Mouse (Mus musculus): ENCODE measurements around the gene Klhl9.

- no peak for TF ChIP-seq SIN3A (IDR thresholded peaks at IDR 0.05; ENCODE audit: low read length)
- no peak for TF ChIP-seq TCF12 (IDR thresholded peaks at IDR 0.05; ENCODE audit: low read depth, low read length)
- peak in 1 of 3 experiments; percentile 36; a peak in 3 of 6 replicates for TF ChIP-seq CTCF (IDR thresholded peaks at IDR 0.05 in 2 of 3, conservative IDR thresholded peaks at IDR 0.05 in 1 of 3; ENCODE audit: control insufficient read depth in 1 of 3, insufficient read depth in 1 of 3, low read depth in 2 of 3, low read length in 3 of 3, poor library complexity in 1 of 3, severe bottlenecking in 1 of 3)
Observed at GRCm38 (mm10) chr4:88744207-88744606, 21.9 kb upstream of the Klhl9 start.

Measured in MEL (cell line).